Mouse (Mus musculus) right cerebral cortex, adult 18-20 months (tissue): Measurements from ENCODE around the gene Vtn.
"Not testable (repeated sequence)": the region's sequence is repeated elsewhere in the genome, so short reads cannot be mapped to it uniquely, and the experiment has no call there.

Source experiments
- DNase-seq: peaks from one replicate; pipeline ENCODE4 v3.0.0; 2022; ENCODE audit warnings: mixed read lengths

Gene Vtn

DNA sequence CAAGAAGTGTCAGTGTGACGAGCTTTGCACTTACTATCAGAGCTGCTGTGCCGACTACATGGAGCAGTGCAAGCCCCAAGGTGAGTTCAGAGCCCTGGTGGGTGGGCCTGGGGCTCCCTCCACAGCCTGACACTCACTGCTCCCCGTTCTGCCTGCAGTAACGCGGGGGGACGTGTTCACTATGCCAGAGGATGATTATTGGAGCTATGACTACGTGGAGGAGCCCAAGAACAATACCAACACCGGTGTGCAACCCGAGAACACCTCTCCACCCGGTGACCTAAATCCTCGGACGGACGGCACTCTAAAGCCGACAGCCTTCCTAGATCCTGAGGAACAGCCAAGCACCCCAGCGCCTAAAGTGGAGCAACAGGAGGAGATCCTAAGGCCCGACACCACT lies 652 bp downstream of the Vtn start:
- no peak for DNase-seq

DNA sequence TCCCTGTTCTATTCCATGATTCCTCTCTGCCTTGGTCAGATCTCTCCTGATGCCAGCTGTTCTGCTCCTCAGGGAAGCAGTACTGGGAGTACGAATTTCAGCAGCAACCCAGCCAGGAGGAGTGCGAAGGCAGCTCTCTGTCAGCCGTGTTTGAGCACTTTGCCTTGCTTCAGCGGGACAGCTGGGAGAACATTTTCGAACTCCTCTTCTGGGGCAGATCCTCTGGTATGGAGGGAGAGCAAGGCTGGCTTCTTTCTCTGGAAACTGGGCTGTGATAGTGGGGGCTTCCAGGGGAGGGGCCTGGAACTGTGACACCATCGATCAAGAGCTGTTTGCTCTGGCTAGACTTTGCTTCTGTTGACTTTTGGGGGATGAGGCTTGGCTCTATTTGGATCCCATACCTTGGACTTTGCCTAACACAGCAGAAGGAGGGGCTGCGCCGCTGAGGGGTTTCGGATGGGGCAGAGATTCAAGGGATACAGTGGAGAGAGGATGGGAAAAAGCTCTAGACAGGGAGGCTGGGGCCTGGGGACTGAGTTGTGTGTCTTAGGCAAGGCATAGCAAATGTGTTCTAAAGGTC lies 1.8 kb downstream of the Vtn start:
- DNase-seq = no peak

DNA sequence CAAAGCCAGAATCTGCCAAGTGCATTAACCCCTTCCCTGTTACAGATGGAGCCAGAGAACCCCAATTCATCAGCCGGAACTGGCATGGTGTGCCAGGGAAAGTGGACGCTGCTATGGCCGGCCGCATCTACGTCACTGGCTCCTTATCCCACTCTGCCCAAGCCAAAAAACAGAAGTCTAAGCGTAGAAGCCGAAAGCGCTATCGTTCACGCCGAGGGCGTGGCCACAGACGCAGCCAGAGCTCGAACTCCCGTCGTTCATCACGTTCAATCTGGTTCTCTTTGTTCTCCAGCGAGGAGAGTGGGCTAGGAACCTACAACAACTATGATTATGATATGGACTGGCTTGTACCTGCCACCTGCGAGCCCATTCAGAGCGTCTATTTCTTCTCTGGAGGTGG lies 2.6 kb downstream of the Vtn start:
- DNase-seq = no peak

DNA sequence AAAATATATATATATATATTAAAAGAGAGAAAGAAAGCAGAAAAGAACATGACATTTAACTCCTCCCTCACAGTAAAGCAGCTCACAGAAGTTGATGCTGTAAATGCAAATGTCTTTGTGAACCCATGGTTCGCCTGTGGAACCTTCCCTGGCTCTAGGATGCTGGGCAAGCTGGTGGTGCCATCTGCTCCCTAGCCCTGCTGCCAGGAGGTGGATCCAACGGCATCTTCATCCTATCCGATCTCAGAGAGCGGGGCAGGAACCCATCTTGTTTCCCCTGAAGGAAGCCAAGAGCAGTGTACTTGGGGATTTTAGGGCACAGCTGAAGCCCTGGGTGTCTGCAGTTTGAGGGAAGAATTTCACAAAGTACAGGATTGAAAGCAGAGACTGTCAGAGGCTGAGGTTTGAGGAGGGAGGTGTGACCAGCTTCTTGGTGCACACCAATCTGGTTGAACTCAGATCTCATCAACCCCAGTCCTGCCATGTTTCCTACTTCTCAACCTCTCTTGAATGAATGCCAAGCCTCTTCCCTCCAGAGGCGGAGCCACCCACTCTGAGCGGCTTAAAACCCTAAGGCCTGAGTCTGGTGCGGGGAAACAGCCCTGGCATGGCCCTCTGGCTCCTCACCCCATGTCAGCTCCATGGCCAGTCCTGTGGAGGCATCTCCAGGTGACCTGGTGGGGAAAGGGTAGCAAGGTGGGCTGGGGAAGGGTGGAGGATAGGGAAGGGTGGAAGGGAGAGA lies 4.2 kb downstream of the Vtn start, which contains the start of gene Sebox:
TSS of gene Sebox (plus strand) at position 539 of the 742 bp plus-strand sequence.
- DNase-seq = peak; percentile 29

DNA sequence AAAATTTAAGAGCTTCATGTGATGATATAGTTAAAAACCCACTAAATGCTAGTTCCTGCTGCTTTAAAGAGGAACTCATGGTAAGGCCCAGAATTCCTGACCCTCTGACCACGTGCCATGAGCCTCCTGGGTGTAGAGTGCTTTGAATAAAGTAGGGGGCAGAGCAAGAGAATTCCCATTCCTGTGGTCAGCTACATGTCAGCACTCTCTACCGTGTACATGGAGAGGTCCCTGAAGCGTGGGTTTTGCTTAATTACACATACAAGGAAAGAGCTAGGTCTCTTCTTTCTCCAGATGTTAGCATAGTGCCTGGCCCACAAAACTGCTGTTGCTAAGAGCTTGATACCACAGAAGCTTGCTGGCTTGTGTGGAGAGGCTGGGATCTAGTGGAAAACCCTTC lies 6.5 kb downstream of the Vtn start:
- no peak for DNase-seq

DNA sequence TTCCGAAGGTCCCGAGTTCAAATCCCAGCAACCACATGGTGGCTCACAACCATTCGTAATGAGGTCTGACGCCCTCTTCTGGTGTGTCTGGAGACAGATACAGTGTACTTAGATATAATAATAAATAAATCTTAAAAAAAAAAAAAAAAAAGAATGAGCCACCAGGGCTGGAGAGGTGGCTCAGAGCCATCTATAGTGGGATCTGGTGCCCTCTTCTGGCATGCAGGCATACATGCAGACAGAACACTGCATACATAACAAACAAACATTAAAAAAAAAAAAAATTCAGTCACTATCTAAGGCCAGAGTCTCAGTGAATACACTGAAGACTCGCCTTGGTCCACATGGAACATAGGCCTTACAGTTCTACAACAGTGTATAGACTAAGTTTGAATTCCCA lies 10.3 kb downstream of the Vtn start:
- DNase-seq = no peak

DNA sequence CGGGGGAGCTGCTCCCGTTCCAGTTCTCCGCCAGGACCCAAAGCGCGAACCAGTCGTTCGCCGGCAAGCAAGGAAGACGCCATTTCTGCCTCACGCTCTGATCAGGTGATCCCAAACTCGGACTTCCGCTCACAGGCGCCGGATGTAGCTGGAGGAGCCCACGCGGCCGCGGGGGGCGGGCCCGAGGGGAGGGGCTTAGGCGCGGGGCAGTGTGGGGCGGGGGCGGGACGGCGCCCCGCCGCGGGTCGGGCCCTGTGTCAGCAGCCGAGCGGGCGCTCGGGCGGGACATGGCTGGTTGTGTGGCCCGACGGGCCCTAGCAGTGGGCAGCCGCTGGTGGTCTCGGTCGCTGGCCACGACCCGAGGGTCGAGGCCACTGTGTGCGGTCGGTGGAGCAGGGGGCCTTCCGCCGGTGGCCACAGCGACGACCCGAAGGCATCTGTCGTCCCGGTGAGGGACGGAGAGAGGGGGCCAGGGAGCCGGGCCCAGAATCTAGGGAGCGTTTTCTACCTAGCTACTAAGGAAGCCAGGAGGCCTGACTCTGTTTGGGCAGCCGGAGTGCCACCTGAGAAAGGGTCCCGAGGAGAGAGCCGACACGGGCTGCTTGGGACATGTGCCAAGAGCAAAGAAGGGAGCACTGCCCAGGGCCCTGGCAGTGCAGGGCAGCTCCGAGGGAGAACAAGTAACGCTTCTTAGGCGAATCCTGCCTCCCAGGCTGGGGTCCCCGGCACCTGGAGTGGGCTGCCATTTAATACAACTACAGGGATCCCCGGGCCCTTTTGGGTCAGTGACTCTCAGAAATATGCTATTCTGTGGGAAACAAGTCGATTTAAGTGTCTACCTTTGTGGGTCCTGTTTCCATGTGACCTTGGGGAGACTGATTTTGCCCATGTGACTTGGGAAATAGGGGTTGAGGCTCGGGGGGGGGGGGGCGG lies 13.4 kb downstream of the Vtn start, which contains the start of the genes Tmem199 and Poldip2:
TSS of gene Tmem199 (minus strand) at position 148 of the 933 bp plus-strand sequence.
TSS of gene Poldip2 (plus strand) at position 169 of the 933 bp plus-strand sequence.
- peak; percentile 92 for DNase-seq

DNA sequence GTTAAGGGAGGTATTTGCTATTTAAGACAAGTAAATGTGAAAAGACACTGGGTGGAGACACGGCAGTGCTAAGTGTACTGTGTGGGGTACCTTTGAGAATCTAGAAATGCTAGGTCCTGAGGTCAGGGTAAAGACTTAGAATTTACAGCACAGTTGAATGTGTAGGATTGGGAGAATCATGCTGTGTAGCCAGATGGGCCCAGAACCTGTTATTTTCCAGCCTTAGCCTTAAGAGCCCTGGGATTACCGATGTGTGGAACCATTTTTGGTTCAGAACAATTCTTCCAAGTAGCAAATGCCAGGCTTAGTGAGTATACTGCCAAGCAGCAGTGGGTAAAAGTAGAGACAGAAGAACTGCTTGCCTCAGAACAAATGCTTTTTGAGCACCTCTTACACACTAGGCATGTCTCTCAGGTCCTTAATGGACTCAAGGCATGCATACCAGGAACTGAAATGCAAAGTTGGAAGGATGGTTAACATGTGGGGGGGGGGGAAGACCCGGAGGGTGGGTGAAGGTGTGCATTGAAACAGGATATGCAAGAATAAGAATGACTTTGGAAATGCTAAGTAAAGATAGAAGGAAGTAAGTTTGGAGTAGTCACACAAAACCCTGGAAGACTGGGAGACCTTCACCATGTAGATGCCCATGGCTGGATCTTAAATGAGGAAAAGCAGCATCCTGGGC lies 14.4 kb downstream of the Vtn start:
- no peak for DNase-seq

DNA sequence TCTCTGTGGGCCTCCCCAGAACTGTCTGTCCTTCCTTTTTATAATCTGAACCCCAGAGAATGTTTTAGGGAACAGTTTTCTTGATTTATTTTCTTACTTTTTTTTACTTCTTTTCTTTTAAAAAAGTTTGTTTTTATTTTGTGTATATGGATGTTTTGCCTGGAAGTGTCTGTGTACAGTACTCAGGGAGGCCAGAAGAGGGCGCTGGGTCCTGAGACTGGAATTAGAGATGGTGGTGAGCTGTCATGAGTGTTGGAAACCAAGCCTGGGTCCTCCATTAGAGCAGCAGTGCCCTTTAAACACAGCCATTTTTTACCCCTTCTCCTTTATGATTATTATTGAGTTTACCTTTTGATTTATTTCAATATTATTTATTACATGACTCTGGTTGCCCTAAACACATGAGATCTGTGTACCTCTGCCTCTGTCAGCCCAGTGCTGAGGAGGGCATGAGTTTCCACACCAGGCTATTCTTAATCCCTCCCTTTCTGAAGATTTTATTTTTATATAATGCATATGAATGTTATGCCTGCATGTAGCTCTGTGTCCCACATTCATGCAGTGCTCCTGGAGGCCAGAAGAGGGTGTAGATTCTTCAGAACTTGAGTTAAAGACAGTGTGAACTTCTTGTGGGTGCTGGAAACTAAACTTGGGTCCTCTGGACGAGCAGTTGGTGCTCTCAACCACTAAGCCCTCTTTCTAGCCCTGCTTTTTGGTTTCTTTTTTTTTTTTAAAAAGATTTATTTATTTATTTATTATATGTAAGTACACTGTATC lies 16.8 kb downstream of the Vtn start:
- DNase-seq = no peak

DNA sequence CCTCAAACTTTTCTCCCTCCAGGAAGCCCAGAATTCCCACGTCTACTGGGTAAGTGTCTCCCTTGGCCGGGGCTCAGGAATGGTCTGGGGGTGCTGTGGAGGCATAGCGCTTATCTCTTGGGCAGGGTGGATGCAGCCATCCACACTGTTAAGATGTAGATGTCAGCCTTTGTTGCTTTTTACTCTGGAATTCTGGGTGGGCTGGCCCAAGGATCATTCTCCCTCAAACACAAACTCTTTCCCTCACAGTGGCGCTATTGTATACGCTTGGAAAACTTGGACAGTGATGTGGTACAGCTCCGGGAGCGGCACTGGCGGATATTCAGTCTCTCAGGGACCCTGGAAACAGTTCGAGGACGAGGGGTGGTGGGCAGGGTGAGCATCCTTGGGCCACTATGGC lies 20.0 kb downstream of the Vtn start:
- no peak for DNase-seq

DNA sequence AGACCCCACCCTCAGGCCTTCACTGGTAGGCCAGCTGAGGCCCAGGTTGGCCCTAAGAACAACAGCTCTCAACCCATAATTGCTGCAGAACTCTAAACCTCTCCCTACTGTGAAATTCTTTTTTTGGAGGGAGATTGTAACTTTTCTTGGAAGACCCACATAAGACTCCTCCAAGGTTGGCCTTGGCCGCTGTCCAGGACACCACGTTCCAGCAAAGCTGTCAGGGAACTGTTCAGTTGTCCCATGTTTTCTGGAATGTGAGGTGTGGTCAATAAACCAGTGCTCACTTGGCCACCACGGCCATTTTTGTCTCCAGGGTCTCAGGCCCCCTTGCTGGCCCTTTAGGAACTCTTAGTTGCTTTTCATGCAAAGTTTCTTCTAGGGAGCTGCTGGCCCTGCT lies 23.0 kb downstream of the Vtn start:
- DNase-seq = no peak

DNA sequence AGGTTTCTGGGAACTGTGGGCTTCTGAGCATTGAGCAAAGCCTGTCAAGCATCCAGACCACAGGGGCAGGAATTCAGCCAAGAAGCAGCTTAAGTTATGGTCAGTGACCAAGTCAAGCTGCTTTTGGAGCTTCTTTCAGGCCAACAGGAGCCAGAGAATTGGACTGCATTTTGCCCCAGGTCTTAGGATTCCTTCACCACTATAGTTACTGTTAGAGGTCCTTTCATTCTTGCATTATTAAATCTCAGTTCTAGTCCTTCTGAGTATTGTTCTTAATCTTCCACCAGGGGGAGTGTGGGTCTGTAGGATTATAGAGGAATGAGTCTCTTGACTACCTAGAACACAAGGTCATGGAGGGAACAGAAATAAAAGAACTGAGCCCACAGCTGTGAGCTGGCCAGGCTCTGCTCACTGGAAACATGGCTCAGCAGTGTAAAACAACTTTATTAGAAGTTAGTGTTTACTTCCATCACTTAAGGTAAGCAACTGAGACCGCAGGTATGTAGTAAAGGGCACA lies 23.6 kb downstream of the Vtn start:
- no peak for DNase-seq

DNA sequence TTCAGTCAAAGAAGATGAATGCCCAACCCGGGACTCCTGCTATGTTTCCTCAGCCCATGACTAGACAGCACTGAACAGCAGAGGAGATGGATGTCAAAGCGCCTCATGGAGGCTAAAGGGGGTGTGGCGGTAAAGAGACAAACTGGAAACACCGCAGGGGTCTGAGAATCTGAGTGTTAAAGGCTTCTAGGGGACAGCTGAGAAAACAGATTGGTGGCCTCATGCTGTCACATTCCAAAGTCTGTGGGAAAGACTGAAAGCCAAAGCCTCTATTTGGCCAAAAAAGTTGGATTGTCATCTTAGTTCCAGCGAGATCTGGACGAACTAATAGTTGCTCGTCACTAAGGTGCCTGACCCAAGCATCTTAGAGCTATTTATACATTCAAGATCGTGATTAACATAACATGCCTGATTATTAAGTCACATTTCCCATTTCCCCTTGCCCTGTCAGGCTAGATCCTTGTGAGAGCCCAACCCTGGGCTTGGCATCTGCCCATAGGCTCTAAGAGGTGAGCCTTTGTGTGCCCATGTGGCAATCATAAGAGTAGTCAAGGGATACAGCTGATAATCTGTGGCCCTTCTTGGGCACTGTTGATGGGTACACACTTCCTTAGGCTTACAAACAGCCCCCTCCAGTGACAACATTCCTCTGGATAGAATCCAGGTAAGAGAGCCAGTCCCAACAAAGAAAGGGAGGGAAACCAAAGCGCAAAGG lies 24.5 kb downstream of the Vtn start:
- no peak for DNase-seq

DNA sequence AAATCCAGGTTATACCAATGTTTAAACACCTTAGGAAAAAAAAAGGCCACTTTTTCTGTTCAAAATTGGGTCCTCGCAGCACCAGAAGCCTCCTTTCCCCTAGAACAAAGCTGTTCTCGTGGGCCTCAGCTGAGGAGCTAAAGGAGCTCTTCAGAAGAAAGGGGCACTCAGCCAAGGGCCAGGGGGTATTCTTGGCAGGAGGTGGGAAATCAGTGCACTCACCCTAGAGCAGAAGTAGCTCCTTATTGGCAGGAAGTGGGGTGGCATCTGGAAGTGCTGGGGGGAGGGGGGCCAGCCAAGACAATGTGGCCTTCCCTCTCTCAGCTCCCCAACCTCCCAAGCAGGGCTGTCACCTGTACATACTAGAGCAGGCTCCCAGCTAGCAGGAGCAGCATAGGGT lies 25.9 kb downstream of the Vtn start:
- DNase-seq = no peak

DNA sequence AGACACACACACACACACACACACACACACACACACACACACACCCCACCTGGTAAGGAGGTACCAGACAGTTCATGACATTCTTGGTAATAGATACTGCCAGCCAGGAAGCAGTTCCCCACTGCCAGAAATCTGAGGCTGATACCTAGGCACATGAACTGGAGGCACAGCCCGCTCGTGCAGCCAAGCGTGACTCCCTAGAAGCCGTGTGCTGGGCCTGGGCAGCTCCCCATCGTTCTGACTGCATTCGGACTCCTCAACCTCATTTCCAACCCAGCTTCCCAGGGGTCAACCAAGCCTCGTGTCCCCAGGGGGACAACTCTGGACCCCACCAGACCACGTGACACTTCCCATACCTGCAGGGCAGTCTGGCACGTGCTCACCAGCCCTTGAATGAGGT lies 29.8 kb downstream of the Vtn start:
- DNase-seq = no peak

DNA sequence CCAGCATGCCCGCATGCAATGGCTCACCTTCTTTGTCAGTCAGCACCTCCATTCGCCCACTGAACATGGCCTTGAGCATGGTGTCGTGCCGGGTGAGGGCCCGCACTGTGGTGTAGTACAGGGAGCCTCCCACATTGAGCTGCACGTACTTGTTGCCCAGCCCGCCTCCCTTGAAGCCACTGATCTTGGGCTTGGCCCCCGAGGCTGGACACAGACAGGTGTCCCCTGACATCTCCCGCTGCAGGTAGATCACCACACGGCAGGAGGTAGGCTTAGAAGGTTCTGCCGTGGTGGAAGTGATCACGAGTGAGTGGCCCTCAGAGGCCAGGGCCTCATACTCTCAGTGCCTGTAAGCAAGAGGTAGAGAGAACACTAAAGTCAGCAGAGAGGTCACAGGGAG lies 31.1 kb downstream of the Vtn start:
- no peak for DNase-seq

DNA sequence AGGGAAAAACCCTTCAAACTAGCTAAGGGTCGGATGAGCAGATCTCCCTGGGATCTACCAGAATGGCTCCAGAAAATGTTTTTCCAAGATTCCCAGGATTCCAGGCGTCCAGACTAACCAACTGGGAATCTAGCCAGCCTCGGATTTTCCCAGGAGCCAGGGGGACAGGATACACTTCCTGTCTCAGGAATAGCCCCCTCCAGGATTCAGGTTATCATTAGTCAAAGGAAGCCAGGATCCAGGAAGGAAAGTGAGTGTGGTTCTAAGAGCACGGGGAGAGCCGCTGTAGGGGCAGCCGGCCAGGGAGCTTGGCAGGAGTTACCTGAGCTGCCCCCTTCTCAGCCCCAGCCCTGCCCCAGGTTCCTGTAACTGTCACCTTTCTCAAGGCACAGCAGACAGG lies 32.2 kb downstream of the Vtn start:
- DNase-seq = no peak

DNA sequence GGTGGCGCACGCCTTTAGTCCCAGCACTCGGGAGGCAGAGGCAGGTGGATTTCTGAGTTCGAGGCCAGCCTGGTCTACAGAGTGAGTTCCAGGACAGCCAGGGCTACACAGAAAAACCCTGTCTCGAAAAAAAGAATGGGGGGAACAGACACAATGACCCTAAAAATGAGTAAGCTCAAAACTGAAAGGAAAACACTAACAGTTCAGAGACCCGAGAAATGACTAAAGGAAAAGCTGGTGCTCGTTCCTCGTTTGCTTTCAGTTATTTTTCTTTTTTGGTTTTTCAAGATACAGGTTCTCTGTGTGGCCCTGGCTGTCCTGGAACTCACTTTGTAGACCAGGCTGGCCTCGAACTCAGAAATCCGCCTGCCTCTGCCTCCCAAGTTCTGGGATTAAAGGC lies 32.6 kb downstream of the Vtn start:
- not testable (repeated sequence) for DNase-seq

DNA sequence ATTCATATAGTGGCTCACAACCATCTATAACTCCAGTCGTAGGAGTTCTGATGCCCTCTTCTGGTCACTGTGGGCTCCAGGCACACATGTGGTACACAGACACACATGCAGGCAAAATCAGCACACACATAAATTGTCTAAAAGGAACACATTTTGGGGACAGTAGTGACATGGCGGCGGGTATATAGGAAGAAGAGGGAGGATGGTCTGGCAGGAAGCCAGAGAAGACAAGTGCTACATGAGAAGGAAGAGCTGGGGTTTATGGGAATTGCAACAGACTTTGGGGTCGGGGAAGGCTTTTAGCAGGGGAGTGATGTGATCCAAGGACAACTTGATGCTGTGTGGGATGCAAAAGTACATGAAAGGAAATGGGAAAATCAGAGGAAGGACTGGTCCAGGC lies 35.6 kb downstream of the Vtn start:
- no peak for DNase-seq

DNA sequence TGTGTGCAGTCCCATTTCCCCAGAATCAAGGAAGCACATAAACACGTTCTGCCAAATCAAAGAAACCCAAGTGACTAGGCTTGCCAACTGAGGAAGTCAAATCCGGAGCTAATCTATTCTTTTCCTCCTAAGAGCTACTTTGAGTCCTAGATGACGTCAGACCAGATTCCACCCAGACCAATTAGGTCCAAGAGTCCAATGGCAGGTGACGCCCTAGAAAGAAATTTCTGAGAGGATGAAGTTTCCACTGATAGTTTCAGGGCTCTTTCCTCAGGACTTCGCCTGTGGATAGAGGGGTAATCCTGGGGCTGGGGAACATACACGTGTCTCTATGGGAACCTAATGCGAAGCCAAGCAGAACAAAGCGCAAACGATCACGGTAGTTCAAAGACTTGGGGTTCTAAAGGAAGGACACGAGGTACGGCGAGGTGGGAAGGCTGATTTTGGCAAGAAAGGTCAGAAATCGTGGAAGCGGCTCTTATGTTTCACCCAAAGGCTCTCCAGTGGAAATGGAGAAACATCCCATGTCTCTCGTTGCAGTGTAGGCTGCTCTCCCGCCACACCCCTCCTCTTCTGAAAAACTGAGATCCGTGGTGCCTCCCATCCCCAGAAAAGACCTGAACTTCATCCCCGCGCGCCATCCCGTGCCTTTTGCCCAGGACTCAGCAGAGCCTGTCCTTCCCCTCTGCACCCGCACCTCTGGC lies 36.6 kb downstream of the Vtn start:
- no peak for DNase-seq
